Mouse (Mus musculus): Measurements from ENCODE around the gene Mkrn2os. TPM values are rescaled to one million over a fixed set of nuclear protein-coding genes. Genes with fewer than 3 reads are reported as not detected.

Mkrn2os gene
- polyA plus RNA-seq, 1 experiment from 2014 or later, result 0.12 TPM

DNA sequence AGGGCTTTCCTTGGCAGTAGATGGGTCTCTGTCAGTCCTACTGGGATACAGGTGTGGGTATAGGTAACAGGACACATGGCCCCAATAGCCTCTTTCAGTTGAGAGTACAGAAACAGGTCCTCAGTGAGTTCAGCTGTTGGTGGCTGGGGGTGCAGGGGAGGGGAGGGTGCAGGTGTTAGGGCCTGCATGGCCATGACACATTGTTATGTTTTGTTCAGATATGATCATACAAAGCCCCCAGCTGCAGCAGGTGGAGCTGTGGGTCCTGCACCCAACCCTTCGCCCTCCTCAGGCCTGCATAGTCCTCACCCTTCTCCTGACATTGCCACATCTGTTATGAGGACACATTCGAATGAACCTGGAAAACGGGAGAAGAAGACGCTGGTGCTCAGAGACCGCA, 17.9 kb upstream of the Mkrn2os start:
- H3K9ac ChIP-seq (ENCODE audit: low read length), result no peak overlapping the region
- H3K4me3 ChIP-seq (ENCODE audit: low read depth, low read length), result no peak overlapping the region
- H3K9me3 ChIP-seq (ENCODE audit: control insufficient read depth, low read length), result no peaks in the 10 kb centered on the region
- WGBS, result 94% methylated on average over 5 of the region's 5 CpGs
- no peak overlapping the region for H3K27ac ChIP-seq (ENCODE audit: low read depth, low read length)
- ATAC-seq (ENCODE audit: insufficient read depth, low FRiP score, low TSS enrichment), result no peak
- no peak overlapping the region for H3K4me2 ChIP-seq (ENCODE audit: low read depth)
- H3K27me3 ChIP-seq (ENCODE audit: control insufficient read depth, insufficient read depth, low read length), result no peaks in the 10 kb centered on the region
- H3K36me3 ChIP-seq (ENCODE audit: control insufficient read depth, insufficient read depth, low read length), result peaks cover 5% of the 10 kb centered on the region; the same call in 1 of the 2 replicates
- no peak for DNase-seq (ENCODE audit: low spot score)
- no peaks in the 10 kb centered on the region for H3K4me1 ChIP-seq (ENCODE audit: control insufficient read depth, insufficient read depth, low read length)

DNA sequence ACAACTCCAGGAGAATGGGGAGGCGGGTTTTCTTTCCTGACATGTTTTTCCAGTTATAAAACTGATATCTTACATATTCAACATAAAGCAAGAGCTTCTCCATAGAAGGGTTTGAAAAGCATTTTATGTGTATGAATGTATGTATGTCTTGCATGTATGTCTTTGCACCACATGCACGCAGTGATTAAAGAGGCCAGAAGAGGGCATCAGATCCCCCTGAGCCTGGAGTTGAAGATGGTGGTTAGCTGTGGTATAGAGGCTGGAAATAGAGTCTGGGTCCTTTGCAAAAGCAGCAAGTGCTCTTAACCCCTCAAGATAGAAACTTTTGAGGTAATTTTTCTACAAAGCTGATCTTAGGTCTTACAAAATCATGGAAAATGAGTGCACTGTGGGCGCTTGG, 16.7 kb upstream of the Mkrn2os start:
- no peak overlapping the region for H3K27ac ChIP-seq (ENCODE audit: low read depth, low read length)
- no peak overlapping the region for H3K9ac ChIP-seq (ENCODE audit: low read length)
- DNase-seq (ENCODE audit: low spot score), result peak; percentile 45
- no peak overlapping the region for H3K4me2 ChIP-seq (ENCODE audit: low read depth)
- ATAC-seq (ENCODE audit: insufficient read depth, low FRiP score, low TSS enrichment), result no peak
- no peak overlapping the region for H3K4me3 ChIP-seq (ENCODE audit: low read depth, low read length)
- no peaks in the 10 kb centered on the region for H3K27me3 ChIP-seq (ENCODE audit: control insufficient read depth, insufficient read depth, low read length)
- no peaks in the 10 kb centered on the region for H3K4me1 ChIP-seq (ENCODE audit: control insufficient read depth, insufficient read depth, low read length)
- WGBS, result 72% methylated on average over 3 of the region's 3 CpGs
- H3K36me3 ChIP-seq (ENCODE audit: control insufficient read depth, insufficient read depth, low read length), result peaks cover under 1% of the 10 kb centered on the region; the same call in 1 of the 2 replicates
- H3K9me3 ChIP-seq (ENCODE audit: control insufficient read depth, low read length), result no peaks in the 10 kb centered on the region

- no peak overlapping the region for H3K9ac ChIP-seq (ENCODE audit: low read length)
- H3K27me3 ChIP-seq (ENCODE audit: control insufficient read depth, insufficient read depth, low read length), result no peaks in the 10 kb centered on the region
- no peak overlapping the region for H3K4me3 ChIP-seq (ENCODE audit: low read depth, low read length)
- ATAC-seq (ENCODE audit: insufficient read depth, low FRiP score, low TSS enrichment) (no peak), DNase-seq (ENCODE audit: low spot score) (no peak)
- H3K36me3 ChIP-seq (ENCODE audit: control insufficient read depth, insufficient read depth, low read length), result no peaks in the 10 kb centered on the region; the same call in 1 of the 2 replicates
- no peak overlapping the region for H3K27ac ChIP-seq (ENCODE audit: low read depth, low read length)
- no peaks in the 10 kb centered on the region for H3K9me3 ChIP-seq (ENCODE audit: control insufficient read depth, low read length)
- WGBS, result 78% methylated on average over 4 of the region's 4 CpGs
- no peak overlapping the region for H3K4me2 ChIP-seq (ENCODE audit: low read depth)
- peaks cover 2% of the 10 kb centered on the region for H3K4me1 ChIP-seq (ENCODE audit: control insufficient read depth, insufficient read depth, low read length)
Observed at GRCm38 (mm10) chr6:115607429-115607828, 15.1 kb upstream of the Mkrn2os start.

- no peak overlapping the region for H3K27ac ChIP-seq (ENCODE audit: low read depth, low read length)
- no peak overlapping the region for H3K4me2 ChIP-seq (ENCODE audit: low read depth)
- H3K36me3 ChIP-seq (ENCODE audit: control insufficient read depth, insufficient read depth, low read length), result no peaks in the 10 kb centered on the region; the same call in 1 of the 2 replicates
- no peak overlapping the region for H3K4me3 ChIP-seq (ENCODE audit: low read depth, low read length)
- WGBS, result 70% methylated on average over 1 of the region's 1 CpGs
- no peak overlapping the region for H3K9ac ChIP-seq (ENCODE audit: low read length)
- DNase-seq (ENCODE audit: low spot score) (no peak), ATAC-seq (ENCODE audit: insufficient read depth, low FRiP score, low TSS enrichment) (no peak)
- no peaks in the 10 kb centered on the region for H3K27me3 ChIP-seq (ENCODE audit: control insufficient read depth, insufficient read depth, low read length)
- H3K4me1 ChIP-seq (ENCODE audit: control insufficient read depth, insufficient read depth, low read length), result peaks cover 3% of the 10 kb centered on the region
- no peaks in the 10 kb centered on the region for H3K9me3 ChIP-seq (ENCODE audit: control insufficient read depth, low read length)
Observed at GRCm38 (mm10) chr6:115606461-115606860, 14.1 kb upstream of the Mkrn2os start.

- Histone ChIP-seq H3K27ac (ENCODE audit: low read depth, low read length) (no peak within 1 kb of the TSS), H3K4me1 (ENCODE audit: control insufficient read depth, insufficient read depth, low read length) (peaks cover 3% of the 10 kb centered on the region), H3K9ac (ENCODE audit: low read length) (peak within 1 kb of the TSS; percentile 75), H3K36me3 (ENCODE audit: control insufficient read depth, insufficient read depth, low read length) (no peaks in the 10 kb centered on the region), H3K4me3 (ENCODE audit: low read depth, low read length) (peak within 1 kb of the TSS; percentile 89), H3K27me3 (ENCODE audit: control insufficient read depth, insufficient read depth, low read length) (no peaks in the 10 kb centered on the region), H3K9me3 (ENCODE audit: control insufficient read depth, low read length) (no peaks in the 10 kb centered on the region), H3K4me2 (ENCODE audit: low read depth) (peak within 1 kb of the TSS; percentile 65)
- 1% methylated on average over 61 of the region's 61 CpGs for WGBS
- peak; percentile 95 for ATAC-seq (ENCODE audit: insufficient read depth, low FRiP score, low TSS enrichment)
- DNase-seq (ENCODE audit: low spot score), result peak; percentile 86
Observed at GRCm38 (mm10) chr6:115601715-115602523, 9.5 kb upstream of the Mkrn2os start, which contains the start of gene Mkrn2. Gene Mkrn2, plus strand, starts transcription at chr6:115601902.

- Histone ChIP-seq H3K9ac (ENCODE audit: low read length) (no peak overlapping the region; the same call in 1 of the 2 replicates), H3K9me3 (ENCODE audit: control insufficient read depth, low read length) (no peaks in the 10 kb centered on the region), H3K27me3 (ENCODE audit: control insufficient read depth, insufficient read depth, low read length) (no peaks in the 10 kb centered on the region), H3K4me3 (ENCODE audit: low read depth, low read length) (peak overlapping the region; percentile 89; the same call in 1 of the 2 replicates), H3K27ac (ENCODE audit: low read depth, low read length) (no peak overlapping the region), H3K4me2 (ENCODE audit: low read depth) (peak overlapping the region; percentile 65), H3K36me3 (ENCODE audit: control insufficient read depth, insufficient read depth, low read length) (no peaks in the 10 kb centered on the region), H3K4me1 (ENCODE audit: control insufficient read depth, insufficient read depth, low read length) (peaks cover 3% of the 10 kb centered on the region)
- DNase-seq (ENCODE audit: low spot score) (no peak), ATAC-seq (ENCODE audit: insufficient read depth, low FRiP score, low TSS enrichment) (peak; percentile 2; the same call in 1 of the 2 replicates)
- 64% methylated on average over 4 of the region's 4 CpGs for WGBS
Observed at GRCm38 (mm10) chr6:115601322-115601714, 8.9 kb upstream of the Mkrn2os start.

DNA sequence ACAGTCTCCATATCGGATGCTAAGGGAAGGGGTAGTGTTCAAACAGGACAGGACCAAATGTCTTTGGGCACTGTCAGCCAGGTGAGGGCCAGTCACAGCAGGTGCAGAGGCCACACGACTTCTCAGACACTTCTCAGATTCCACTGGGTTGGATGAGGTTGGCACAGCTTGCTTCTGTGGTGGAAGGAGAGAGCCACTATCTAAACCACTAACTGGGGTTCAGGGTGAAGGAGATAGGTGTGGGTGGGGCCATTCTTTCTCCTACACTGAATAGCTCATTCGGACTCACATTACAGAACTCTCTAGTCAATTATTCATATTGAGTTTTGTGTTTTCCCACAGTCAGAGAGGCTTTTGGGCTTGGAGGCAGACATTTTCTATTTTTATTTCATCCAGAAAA, 3.3 kb upstream of the Mkrn2os start:
- no peaks in the 10 kb centered on the region for H3K36me3 ChIP-seq (ENCODE audit: control insufficient read depth, insufficient read depth, low read length)

DNA sequence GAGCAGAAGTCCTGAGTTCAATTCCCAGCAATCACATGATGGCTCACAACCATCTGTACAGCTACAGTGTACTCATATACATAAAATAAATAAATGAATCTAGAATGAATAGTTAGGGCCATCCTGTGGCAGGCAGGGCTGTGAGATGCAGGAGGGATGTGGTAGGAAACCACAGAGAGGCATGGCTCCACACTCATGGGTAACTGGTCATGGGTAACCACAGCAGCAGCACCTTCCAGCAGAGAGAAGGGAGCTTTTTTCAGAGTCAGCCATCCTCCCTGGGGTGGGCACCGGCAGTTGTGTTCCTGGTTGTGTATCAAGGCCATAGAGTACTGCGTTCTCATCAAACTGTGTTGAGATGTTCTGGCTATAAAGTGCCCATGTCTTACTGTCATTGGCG, 2.1 kb upstream of the Mkrn2os start:
- no peaks in the 10 kb centered on the region for H3K9me3 ChIP-seq (ENCODE audit: control insufficient read depth, low read length)
- WGBS, result 77% methylated on average over 3 of the region's 3 CpGs
- H3K4me3 ChIP-seq (ENCODE audit: low read depth, low read length), result no peak overlapping the region
- no peak overlapping the region for H3K27ac ChIP-seq (ENCODE audit: low read depth, low read length)
- no peaks in the 10 kb centered on the region for H3K36me3 ChIP-seq (ENCODE audit: control insufficient read depth, insufficient read depth, low read length)
- ATAC-seq (ENCODE audit: insufficient read depth, low FRiP score, low TSS enrichment) (no peak), DNase-seq (ENCODE audit: low spot score) (no peak)
- no peaks in the 10 kb centered on the region for H3K4me1 ChIP-seq (ENCODE audit: control insufficient read depth, insufficient read depth, low read length)
- H3K4me2 ChIP-seq (ENCODE audit: low read depth), result no peak overlapping the region
- H3K9ac ChIP-seq (ENCODE audit: low read length), result no peak overlapping the region
- H3K27me3 ChIP-seq (ENCODE audit: control insufficient read depth, insufficient read depth, low read length), result no peaks in the 10 kb centered on the region

More for the DNA sequence above, 3.3 kb upstream of the Mkrn2os start:
- H3K4me3 ChIP-seq (ENCODE audit: low read depth, low read length), result no peak overlapping the region
- H3K4me2 ChIP-seq (ENCODE audit: low read depth), result no peak overlapping the region
- H3K9me3 ChIP-seq (ENCODE audit: control insufficient read depth, low read length), result no peaks in the 10 kb centered on the region
- H3K27me3 ChIP-seq (ENCODE audit: control insufficient read depth, insufficient read depth, low read length), result no peaks in the 10 kb centered on the region
- no peak for ATAC-seq (ENCODE audit: insufficient read depth, low FRiP score, low TSS enrichment)
- no peak for DNase-seq (ENCODE audit: low spot score)
- no peaks in the 10 kb centered on the region for H3K4me1 ChIP-seq (ENCODE audit: control insufficient read depth, insufficient read depth, low read length)
- 70% methylated on average over 3 of the region's 3 CpGs for WGBS
- H3K9ac ChIP-seq (ENCODE audit: low read length), result no peak overlapping the region
- H3K27ac ChIP-seq (ENCODE audit: low read depth, low read length), result no peak overlapping the region

- no peaks in the 10 kb centered on the region for H3K9me3 ChIP-seq (ENCODE audit: control insufficient read depth, low read length)
- no peaks in the 10 kb centered on the region for H3K4me1 ChIP-seq (ENCODE audit: control insufficient read depth, insufficient read depth, low read length)
- H3K27me3 ChIP-seq (ENCODE audit: control insufficient read depth, insufficient read depth, low read length), result no peaks in the 10 kb centered on the region
- DNase-seq (ENCODE audit: low spot score), result no peak
- H3K36me3 ChIP-seq (ENCODE audit: control insufficient read depth, insufficient read depth, low read length), result no peaks in the 10 kb centered on the region
- 90% methylated on average over 4 of the region's 4 CpGs for WGBS
- H3K4me3 ChIP-seq (ENCODE audit: low read depth, low read length), result no peak overlapping the region
- H3K9ac ChIP-seq (ENCODE audit: low read length), result no peak overlapping the region
- ATAC-seq (ENCODE audit: insufficient read depth, low FRiP score, low TSS enrichment), result no peak
- H3K27ac ChIP-seq (ENCODE audit: low read depth, low read length), result no peak overlapping the region
- no peak overlapping the region for H3K4me2 ChIP-seq (ENCODE audit: low read depth)
Observed at GRCm38 (mm10) chr6:115593252-115593651, 876 bp upstream of the Mkrn2os start.

All from neural tube, embryonic 11.5 days (tissue).